Mouse (Mus musculus): ENCODE measurements around the gene Slc39a8.

- TF ChIP-seq CHD2 (IDR thresholded peaks at IDR 0.05; ENCODE audit: low read depth, low read length) (no peak), ZNF384 (IDR thresholded peaks at IDR 0.05; ENCODE audit: low read depth, low read length) (no peak), MAFK (IDR thresholded peaks at IDR 0.05; ENCODE audit: insufficient read depth, low read depth, low read length) (no peak)
Observed at GRCm38 (mm10) chr3:135889401-135889800, 64.3 kb downstream of the Slc39a8 start.
